Mouse (Mus musculus) embryonic facial prominence, embryonic 11.5 days (tissue): ENCODE data around the gene Veph1. TPM values are rescaled to one million over a fixed set of nuclear protein-coding genes. Genes with fewer than 3 reads are reported as not detected.

Experiments used
- ATAC-seq: fragments of 200-750 bp; cut with Nextera tagmentation; replicated peaks from 2 replicates; pipeline ENCODE4 v1.8.0; 2017; ENCODE audit warnings: low read depth; ENCODE audit not compliant: insufficient number of reproducible peaks, low FRiP score, low TSS enrichment
- DNase-seq: peaks from one replicate; pipeline ENCODE4 v3.0.0-alpha.2; 2015; ENCODE audit warnings: low spot score
- H3K27ac ChIP-seq: fragments of 300-500 bp; sonication (generic); replicated peaks from 2 replicates; pipeline ENCODE4 v1.5.1; 2014; ENCODE audit warnings: mild to moderate bottlenecking, low read depth, low read length, control low read depth
- H3K27me3 ChIP-seq: fragments of 300-500 bp; sonication (generic); 2 replicates; pipeline ENCODE4 v1.6.1; 2014; ENCODE audit warnings: mild to moderate bottlenecking, low read length, moderate library complexity, mixed read lengths; ENCODE audit not compliant: control insufficient read depth, insufficient read depth
- H3K36me3 ChIP-seq: fragments of 300-500 bp; sonication (generic); replicated peaks from 2 replicates; pipeline ENCODE4 v1.6.1; 2014; ENCODE audit warnings: low read depth, mild to moderate bottlenecking, low read length, moderate library complexity, mixed read lengths; ENCODE audit not compliant: control insufficient read depth, insufficient read depth
- H3K4me1 ChIP-seq: fragments of 300-500 bp; sonication (generic); 2 replicates; pipeline ENCODE4 v1.6.1; 2014; ENCODE audit warnings: low read length, mixed read lengths; ENCODE audit not compliant: control insufficient read depth, insufficient read depth
- H3K4me2 ChIP-seq: fragments of 300-500 bp; sonication (generic); 2 replicates; pipeline ENCODE4 v1.6.1; 2014; ENCODE audit warnings: low read depth, mild to moderate bottlenecking, control low read depth, low read length, moderate library complexity
- H3K4me3 ChIP-seq: fragments of 300-500 bp; sonication (generic); 2 replicates; pipeline ENCODE4 v1.5.1; 2014; ENCODE audit warnings: low read depth, low read length, control low read depth
- H3K9ac ChIP-seq: fragments of 300-500 bp; sonication (generic); replicated peaks from 2 replicates; pipeline ENCODE4 v1.6.1; 2014; ENCODE audit warnings: mild to moderate bottlenecking, control low read depth, low read length
- H3K9me3 ChIP-seq: fragments of 300-500 bp; sonication (generic); replicated peaks from 2 replicates; pipeline ENCODE4 v1.6.1; 2016; ENCODE audit warnings: mild to moderate bottlenecking, low read length, inconsistent platforms, mixed read lengths; ENCODE audit not compliant: control insufficient read depth
- WGBS: fragments of 180-500 bp; shearing (Covaris S2); extraction: QIAGEN DNeasy Blood & Tissue Kit; methylation state at CpG from one replicate; pipeline ENCODE4 v1.1.7; 2014; 5-methylcytosine and 5-hydroxymethylcytosine counted together
- polyA plus RNA-seq: library from polyadenylated mRNA; unstranded; fragments of >200 nt; fragmentation: Nextera tagmentation; extraction: Ambion mirVana; gene quantifications from 2 replicates; pipeline ENCODE4 v1.2.1, GENCODE M21; 2014

Gene Veph1
- polyA plus RNA-seq, 1 experiment from 2014 or later = 5.5 TPM

DNA sequence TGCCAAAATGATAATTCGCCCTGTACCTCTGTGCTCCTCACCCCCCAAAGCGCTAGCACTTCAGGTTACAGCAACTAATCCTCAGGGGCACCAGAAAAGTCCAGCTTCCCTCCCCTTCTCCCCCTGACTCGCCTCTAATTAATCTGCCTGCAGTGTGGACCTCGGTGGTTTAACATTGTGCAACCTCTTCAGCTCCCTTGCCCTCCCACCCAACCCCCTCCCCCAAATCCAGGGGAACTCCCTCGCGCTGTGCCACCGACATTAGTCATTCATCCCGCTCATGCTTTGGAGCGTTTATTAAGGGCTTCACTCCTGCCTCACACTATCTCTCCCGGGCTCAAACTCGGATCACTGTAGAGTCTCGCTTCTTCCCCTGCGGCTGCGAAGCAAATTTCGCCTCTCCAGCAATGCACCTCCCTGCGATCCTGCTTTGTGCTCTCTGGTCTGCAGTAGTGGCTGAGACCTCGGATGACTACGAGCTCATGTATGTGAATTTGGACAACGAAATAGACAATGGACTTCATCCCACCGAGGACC is 76.9 kb downstream of the Veph1 start, which contains the start of gene Ptx3:
Ptx3 (plus strand) TSS at position 256 of the 537 bp plus-strand sequence.
- no peaks in the 10 kb centered on the region for H3K27me3 ChIP-seq
- H3K4me2 ChIP-seq = peak within 1 kb of the TSS; percentile 90
- 2% methylated on average over 20 of the region's 20 CpGs for WGBS
- H3K4me3 ChIP-seq = peak within 1 kb of the TSS; percentile 64
- peak; percentile 59 for DNase-seq
- H3K9me3 ChIP-seq = no peaks in the 10 kb centered on the region
- peak within 1 kb of the TSS; percentile 80 for H3K27ac ChIP-seq
- no peaks in the 10 kb centered on the region for H3K36me3 ChIP-seq
- H3K4me1 ChIP-seq = peaks cover 3% of the 10 kb centered on the region; the same call in 1 of the 2 replicates
- H3K9ac ChIP-seq = peak within 1 kb of the TSS; percentile 86
- ATAC-seq = no peak

- no peak overlapping the region for H3K27ac ChIP-seq
- no peaks in the 10 kb centered on the region for H3K36me3 ChIP-seq
- no peak for ATAC-seq
- no peaks in the 10 kb centered on the region for H3K9me3 ChIP-seq
- H3K9ac ChIP-seq = no peak overlapping the region
- H3K27me3 ChIP-seq = no peaks in the 10 kb centered on the region
- H3K4me3 ChIP-seq = no peak overlapping the region
- H3K4me1 ChIP-seq = peaks cover 3% of the 10 kb centered on the region; the same call in 1 of the 2 replicates
- WGBS = 52% methylated on average over 8 of the region's 8 CpGs
- no peak overlapping the region for H3K4me2 ChIP-seq
- peak; percentile 40 for DNase-seq
These were observed 80.9 kb downstream of the Veph1 start for GRCm38 (mm10) chr3:66215759-66216158.

GRCm38 (mm10) chr3:66213524-66213923 is 83.1 kb downstream of the Veph1 start:
- H3K4me3 ChIP-seq = no peak overlapping the region
- no peaks in the 10 kb centered on the region for H3K9me3 ChIP-seq
- H3K36me3 ChIP-seq = no peaks in the 10 kb centered on the region
- no peak overlapping the region for H3K9ac ChIP-seq
- ATAC-seq (no peak), DNase-seq (no peak)
- 100% methylated on average over 1 of the region's 1 CpGs for WGBS
- H3K27ac ChIP-seq = no peak overlapping the region
- no peaks in the 10 kb centered on the region; the same call in 1 of the 2 replicates for H3K4me1 ChIP-seq
- H3K27me3 ChIP-seq = no peaks in the 10 kb centered on the region
- no peak overlapping the region for H3K4me2 ChIP-seq

- H3K4me3 ChIP-seq = no peak overlapping the region
- no peaks in the 10 kb centered on the region for H3K9me3 ChIP-seq
- H3K9ac ChIP-seq = no peak overlapping the region
- 81% methylated on average over 4 of the region's 4 CpGs for WGBS
- no peaks in the 10 kb centered on the region for H3K4me1 ChIP-seq
- H3K27ac ChIP-seq = no peak overlapping the region
- ATAC-seq = no peak
- H3K4me2 ChIP-seq = no peak overlapping the region
- H3K27me3 ChIP-seq = no peaks in the 10 kb centered on the region
- DNase-seq = no peak
- H3K36me3 ChIP-seq = no peaks in the 10 kb centered on the region
These were observed 87.6 kb downstream of the Veph1 start for GRCm38 (mm10) chr3:66208836-66209573.

- no peak overlapping the region for H3K4me3 ChIP-seq
- no peaks in the 10 kb centered on the region for H3K4me1 ChIP-seq
- no peak for DNase-seq
- H3K9ac ChIP-seq = no peak overlapping the region
- no peaks in the 10 kb centered on the region for H3K36me3 ChIP-seq
- H3K27me3 ChIP-seq = no peaks in the 10 kb centered on the region
- no peak for ATAC-seq
- no peak overlapping the region for H3K4me2 ChIP-seq
- H3K9me3 ChIP-seq = no peaks in the 10 kb centered on the region
- no peak overlapping the region for H3K27ac ChIP-seq
- WGBS = 68% methylated on average over 3 of the region's 3 CpGs
These were observed 102.6 kb downstream of the Veph1 start for GRCm38 (mm10) chr3:66193910-66194562.

DNA sequence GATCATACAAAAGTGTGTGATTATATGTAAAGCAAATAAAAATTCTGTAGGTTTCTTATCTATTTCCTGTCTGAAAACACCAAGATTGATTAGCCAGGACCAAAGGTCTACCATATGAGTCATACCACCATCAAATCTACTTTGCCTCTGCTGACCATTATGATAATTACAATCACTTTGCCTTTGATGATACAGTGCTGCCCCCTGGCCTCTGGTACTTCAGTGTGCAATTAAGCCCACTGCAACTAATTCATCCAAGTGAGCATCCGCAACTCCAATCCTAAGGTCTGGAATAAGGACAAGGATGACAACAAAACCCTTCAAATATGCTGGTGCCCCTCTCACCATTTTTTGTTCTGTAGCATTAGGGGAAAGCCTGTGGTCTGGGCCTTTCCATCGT is 117.0 kb downstream of the Veph1 start:
- 68% methylated on average over 2 of the region's 2 CpGs for WGBS
- H3K27ac ChIP-seq = no peak overlapping the region
- H3K4me2 ChIP-seq = no peak overlapping the region
- no peak overlapping the region for H3K4me3 ChIP-seq
- no peaks in the 10 kb centered on the region for H3K36me3 ChIP-seq
- ATAC-seq (no peak), DNase-seq (no peak)
- H3K9ac ChIP-seq = no peak overlapping the region
- no peaks in the 10 kb centered on the region for H3K4me1 ChIP-seq
- H3K9me3 ChIP-seq = no peaks in the 10 kb centered on the region
- no peaks in the 10 kb centered on the region for H3K27me3 ChIP-seq

GRCm38 (mm10) chr3:66172907-66173306 is 123.7 kb downstream of the Veph1 start:
- DNase-seq (no peak), ATAC-seq (no peak)
- H3K9ac ChIP-seq = no peak overlapping the region

More at GRCm38 (mm10) chr3:66172907-66173306, 123.7 kb downstream of the Veph1 start:
- no peaks in the 10 kb centered on the region for H3K9me3 ChIP-seq
- H3K36me3 ChIP-seq = no peaks in the 10 kb centered on the region
- no peak overlapping the region for H3K4me3 ChIP-seq
- H3K4me1 ChIP-seq = no peaks in the 10 kb centered on the region
- H3K27ac ChIP-seq = no peak overlapping the region
- H3K27me3 ChIP-seq = no peaks in the 10 kb centered on the region
- H3K4me2 ChIP-seq = no peak overlapping the region
- 82% methylated on average over 5 of the region's 5 CpGs for WGBS
